9 mouse cellular contexts compared by ENCODE assay signal in genomic region chrX:151337804-151338203, GRCm38 (mm10). TPM values are rescaled to one million over a fixed set of nuclear protein-coding genes. Genes with fewer than 3 reads are reported as not detected.
DNase-seq lines count a peak whose midpoint lies in the region; ATAC-seq and TF ChIP-seq lines count a peak whose summit lies in the region.
"Had no signal": no experiment of that assay in that cellular context is flagged by ENCODE, and none has a peak within 500 bp of the region (broad histone marks: within the 10 kb centered on the region; RNA-seq: fewer than 3 reads in every experiment).

No protein-coding gene starts in this region.

- 0 out of 2 replicates have a peak, but pooled peaks cover 2% of the 10 kb centered on the region for H3K27me3 ChIP-seq in kidney, embryonic 14.5 days (ENCODE audit: control insufficient read depth, insufficient read depth, low read length)
- no peaks in the 10 kb centered on the region for H3K27me3 ChIP-seq in heart, embryonic 12.5 days (replicated peaks)
- no peaks in the 10 kb centered on the region for H3K27me3 ChIP-seq in lung, postnatal 0 days (replicated peaks; ENCODE audit: insufficient read depth, low read length)
- no peaks in the 10 kb centered on the region for H3K27me3 ChIP-seq in forebrain, embryonic 14.5 days (replicated peaks; ENCODE audit: control insufficient read depth, insufficient read depth, low read length)

- H3K36me3 ChIP-seq in kidney, embryonic 14.5 days (ENCODE audit: control insufficient read depth, insufficient read depth, low read length) = no peaks in the 10 kb centered on the region
- H3K36me3 ChIP-seq in heart, embryonic 12.5 days = no peaks in the 10 kb centered on the region
- no peaks in the 10 kb centered on the region for H3K36me3 ChIP-seq in lung, postnatal 0 days (ENCODE audit: insufficient read depth, low read length)
- H3K36me3 ChIP-seq in forebrain, embryonic 14.5 days (ENCODE audit: control insufficient read depth, insufficient read depth, low read length) = no peaks in the 10 kb centered on the region
- H3K36me3 ChIP-seq: liver, embryonic 12.5 days had no signal

- no peak for TF ChIP-seq EP300 in lung, postnatal 0 days (IDR thresholded peaks at IDR 0.05)

- no peak overlapping the region for H3K4me2 ChIP-seq in kidney, embryonic 14.5 days (replicated peaks; ENCODE audit: low read depth, low read length)
- no peak overlapping the region for H3K4me2 ChIP-seq in heart, embryonic 12.5 days
- H3K4me2 ChIP-seq in lung, postnatal 0 days (replicated peaks; ENCODE audit: low read depth, low read length) = no peak overlapping the region
- H3K4me2 ChIP-seq in forebrain, embryonic 14.5 days (ENCODE audit: low read length) = no peak overlapping the region
- H3K4me2 ChIP-seq: liver, embryonic 12.5 days had no signal

- no peaks in the 10 kb centered on the region for H3K9me3 ChIP-seq in kidney, embryonic 14.5 days (ENCODE audit: control insufficient read depth, low read length)
- no peaks in the 10 kb centered on the region for H3K9me3 ChIP-seq in heart, embryonic 12.5 days (replicated peaks)
- H3K9me3 ChIP-seq in lung, postnatal 0 days (ENCODE audit: low read length) = no peaks in the 10 kb centered on the region
- H3K9me3 ChIP-seq in forebrain, embryonic 14.5 days (replicated peaks; ENCODE audit: control insufficient read depth, low read length) = no peaks in the 10 kb centered on the region
- H3K9me3 ChIP-seq: liver, embryonic 12.5 days had no signal

- TF ChIP-seq CTCF in lung, postnatal 0 days (IDR thresholded peaks at IDR 0.05) = no peak

- H3K4me1 ChIP-seq in kidney, embryonic 14.5 days (ENCODE audit: control insufficient read depth, insufficient read depth, low read length) = no peaks in the 10 kb centered on the region
- no peaks in the 10 kb centered on the region for H3K4me1 ChIP-seq in heart, embryonic 12.5 days (replicated peaks)
- no peaks in the 10 kb centered on the region for H3K4me1 ChIP-seq in lung, postnatal 0 days (ENCODE audit: insufficient read depth, low read depth, low read length)
- H3K4me1 ChIP-seq in forebrain, embryonic 14.5 days (ENCODE audit: control insufficient read depth, insufficient read depth, low read length) = no peaks in the 10 kb centered on the region
- H3K4me1 ChIP-seq: liver, embryonic 12.5 days had no signal

- no peak for ATAC-seq in kidney, embryonic 14.5 days (ENCODE audit: low FRiP score, low TSS enrichment)
- ATAC-seq in heart, embryonic 12.5 days (ENCODE audit: insufficient number of reproducible peaks, low FRiP score) = peak; percentile 48; the same call in 1 of the 2 replicates
- ATAC-seq in lung, postnatal 0 days = peak; percentile 57
- ATAC-seq in granulocyte monocyte progenitor cell, adult 5-6 weeks (replicated peaks; ENCODE audit: poor library complexity, severe bottlenecking) = no peak
- ATAC-seq in forebrain, embryonic 14.5 days = no peak
- ATAC-seq: liver, embryonic 12.5 days had no signal

- no peak overlapping the region for H3K27ac ChIP-seq in kidney, embryonic 14.5 days (ENCODE audit: low read depth, low read length)
- 0 out of 2 replicates have a peak overlapping the region, but pooled peaks have one; percentile 21 for H3K27ac ChIP-seq in heart, embryonic 12.5 days (ENCODE audit: poor library complexity, severe bottlenecking)
- H3K27ac ChIP-seq in lung, postnatal 0 days (ENCODE audit: low read length) = no peak overlapping the region
- H3K27ac ChIP-seq in forebrain, embryonic 14.5 days (ENCODE audit: low read depth, low read length) = no peak overlapping the region
- H3K27ac ChIP-seq: liver, embryonic 12.5 days had no signal

- 74% methylated on average over 4 of the region's 4 CpGs for WGBS in kidney, embryonic 14.5 days
- 32% methylated on average over 4 of the region's 4 CpGs for WGBS in heart, embryonic 12.5 days
- 52% methylated on average over 4 of the region's 4 CpGs for WGBS in lung, postnatal 0 days
- 83% methylated on average over 4 of the region's 4 CpGs for WGBS in forebrain, embryonic 14.5 days

- DNase-seq in kidney, adult 18-20 months = peak; percentile 27
- DNase-seq in adrenal gland, postnatal 36 days = peak; percentile 74 to 83
- DNase-seq in lung, postnatal 0 days (ENCODE audit: low spot score) = peak; percentile 29
- no peak for DNase-seq in forebrain, embryonic 14.5 days (ENCODE audit: low spot score)
- no peak for DNase-seq in thymus, postnatal 10 days (ENCODE audit: low spot score in 2 of 2)

- H3K4me3 ChIP-seq in kidney, embryonic 14.5 days (ENCODE audit: low read length) = no peak overlapping the region
- H3K4me3 ChIP-seq in heart, embryonic 12.5 days = no peak overlapping the region
- no peak overlapping the region for H3K4me3 ChIP-seq in lung, postnatal 0 days (ENCODE audit: low read depth, low read length)
- H3K4me3 ChIP-seq in forebrain, embryonic 14.5 days (ENCODE audit: low read depth, low read length) = no peak overlapping the region
- H3K4me3 ChIP-seq: liver, embryonic 12.5 days had no signal

- no peak overlapping the region for H3K9ac ChIP-seq in kidney, embryonic 14.5 days (ENCODE audit: low read depth, low read length)
- H3K9ac ChIP-seq in heart, embryonic 12.5 days = no peak overlapping the region
- H3K9ac ChIP-seq in lung, postnatal 0 days (replicated peaks; ENCODE audit: low read depth) = no peak overlapping the region
- no peak overlapping the region for H3K9ac ChIP-seq in forebrain, embryonic 14.5 days (ENCODE audit: low read length)
- H3K9ac ChIP-seq: liver, embryonic 12.5 days had no signal

RNA-seq across cellular contexts. Expression of gene Fam120c, which starts 6.2 kb away (rescaled TPM):
- 2.8 and 4.8 TPM in 2 replicates for polyA plus RNA-seq in kidney, embryonic 14.5 days (2014; fragmentation: Nextera tagmentation; extraction: Ambion mirVana)
- total RNA-seq in adrenal gland, postnatal 36 days (2021) = 10 to 100 TPM; 14.8 to 18.1 TPM
- polyA plus RNA-seq in heart, embryonic 12.5 days (2016; fragmentation: Nextera tagmentation; extraction: Ambion mirVana) = 4.6 and 5.3 TPM in 2 replicates
- 1.1 and 1.7 TPM in 2 replicates for polyA plus RNA-seq in lung, postnatal 0 days (2015; fragmentation: Nextera tagmentation; extraction: Ambion mirVana)
- 5.9 and 6.4 TPM in 2 replicates for total RNA-seq in granulocyte monocyte progenitor cell, adult 5-6 weeks (2014; fragmentation: Nextera tagmentation)
- 4.4 and 5.4 TPM in 2 replicates for total RNA-seq in granulocyte monocyte progenitor cell, adult 5-6 weeks (2017)
- 5.0 and 7.1 TPM in 2 replicates for polyA plus RNA-seq in forebrain, embryonic 14.5 days (2014; fragmentation: Nextera tagmentation; extraction: Ambion mirVana)

Comparison
In these comparisons a context has a peak if more than half of its experiments do, and no peak if none do; other contexts are left out.
1. DNase-seq: peak in kidney, adult 18-20 months (single experiment), adrenal gland, postnatal 36 days (2 of 2) and lung, postnatal 0 days (single experiment); none in forebrain, embryonic 14.5 days (single experiment) and thymus, postnatal 10 days (0 of 2).
2. ATAC-seq: peak in heart, embryonic 12.5 days (single experiment) and lung, postnatal 0 days (single experiment); none in kidney, embryonic 14.5 days (single experiment), granulocyte monocyte progenitor cell, adult 5-6 weeks (single experiment) and forebrain, embryonic 14.5 days (single experiment).